Mouse (Mus musculus) brown adipose tissue, adult 24 weeks (tissue): ENCODE results near the gene Cfap157. TPM values are rescaled to one million over a fixed set of nuclear protein-coding genes. Genes with fewer than 3 reads are reported as not detected.
A peak's percentile ranks its signal among the peaks of the same experiment; 100 is the strongest.

Source experiments
- H3K27ac ChIP-seq: fragments of 200-500 bp; replicated peaks from 2 replicates; pipeline ENCODE4 v1.5.1; 2012; ENCODE audit warnings: low read depth, mild to moderate bottlenecking, low read length
- H3K4me1 ChIP-seq: fragments of 200-500 bp; 2 replicates; pipeline ENCODE4 v1.6.1; 2012; ENCODE audit warnings: low read length, mixed read lengths; ENCODE audit not compliant: control insufficient read depth, insufficient read depth, insufficient read length
- H3K4me3 ChIP-seq: fragments of 200-500 bp; 2 replicates; pipeline ENCODE4 v1.5.1; 2012; ENCODE audit warnings: low read depth, mild to moderate bottlenecking, low read length, moderate library complexity; ENCODE audit not compliant: insufficient read depth
- polyA plus RNA-seq: library from polyadenylated mRNA; stranded (reverse); fragments of >200 nt; gene quantifications from 2 replicates; pipeline ENCODE4 v1.2.4, GENCODE M21; 2012; ENCODE audit not compliant: missing spikeins, insufficient read depth, insufficient read length

The Cfap157 gene
- polyA plus RNA-seq, 1 experiment: not detected

- no peak overlapping the region for H3K27ac ChIP-seq
- H3K4me3 ChIP-seq: no peak overlapping the region
Measured at GRCm38 (mm10) chr2:32744272-32744982, 39.8 kb downstream of the Cfap157 start.

GRCm38 (mm10) chr2:32742173-32742531 lies 42.1 kb downstream of the Cfap157 start:
- Histone ChIP-seq H3K27ac (no peak overlapping the region), H3K4me3 (no peak overlapping the region), H3K4me1 (peaks cover 21% of the 10 kb centered on the region)

More at GRCm38 (mm10) chr2:32744272-32744982, 39.8 kb downstream of the Cfap157 start:
- peaks cover 13% of the 10 kb centered on the region for H3K4me1 ChIP-seq

DNA sequence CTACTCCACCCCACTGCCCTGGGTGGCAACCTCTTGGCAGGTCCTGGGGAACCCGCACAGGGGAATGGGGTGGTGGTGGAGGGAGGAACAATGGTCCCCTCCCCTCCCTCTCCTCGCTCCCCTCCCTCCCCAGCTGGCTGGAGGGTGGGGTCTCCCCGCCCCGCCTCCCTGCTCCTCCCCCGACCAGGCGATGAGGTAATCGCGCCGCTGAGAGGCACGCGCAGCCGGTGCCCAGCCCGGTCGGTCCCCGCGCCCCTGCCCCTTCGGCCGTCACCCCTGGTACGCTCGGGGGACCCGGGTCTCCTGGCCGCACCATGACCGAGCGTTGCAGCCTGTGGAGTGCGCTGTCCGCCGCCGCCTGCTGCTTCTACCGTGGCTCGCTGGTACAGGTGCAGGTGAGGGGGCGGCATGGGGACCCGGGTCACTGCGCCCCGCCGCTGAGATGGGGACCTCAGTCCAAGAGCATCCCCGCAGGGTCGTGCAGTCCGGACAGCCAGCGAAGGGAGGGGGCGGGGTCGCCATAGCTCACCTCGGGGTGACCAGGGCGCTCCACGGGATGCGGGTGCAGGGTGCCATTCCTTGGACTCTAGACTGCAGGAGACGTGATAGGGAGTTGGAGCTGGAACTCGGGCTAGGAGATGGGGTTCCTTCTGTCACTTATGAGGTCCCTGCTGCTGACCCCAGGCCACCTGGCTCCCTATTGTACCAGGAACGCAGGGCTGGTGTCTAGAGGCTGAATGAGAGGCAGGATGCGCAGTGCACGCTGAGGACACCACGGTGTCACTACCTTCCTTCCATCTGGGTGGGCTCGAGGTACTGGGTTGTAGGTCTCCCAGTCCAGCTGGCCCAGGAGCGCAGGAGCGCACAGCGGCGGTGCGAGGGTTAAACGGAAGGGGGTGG lies 42.7 kb downstream of the Cfap157 start:
- peak overlapping the region; percentile 32; the same call in 1 of the 2 replicates for H3K27ac ChIP-seq
- H3K4me1 ChIP-seq: peaks cover 22% of the 10 kb centered on the region
- peak overlapping the region; percentile 32 for H3K4me3 ChIP-seq

GRCm38 (mm10) chr2:32740916-32741272 lies 43.3 kb downstream of the Cfap157 start, which contains the start of gene 6330409D20Rik:
TSS of gene 6330409D20Rik (minus strand) at chr2:32741016.
- Histone ChIP-seq H3K4me1 (peaks cover 22% of the 10 kb centered on the region), H3K27ac (peak within 1 kb of the TSS; percentile 32; the same call in 1 of the 2 replicates), H3K4me3 (peak within 1 kb of the TSS; percentile 32)

DNA sequence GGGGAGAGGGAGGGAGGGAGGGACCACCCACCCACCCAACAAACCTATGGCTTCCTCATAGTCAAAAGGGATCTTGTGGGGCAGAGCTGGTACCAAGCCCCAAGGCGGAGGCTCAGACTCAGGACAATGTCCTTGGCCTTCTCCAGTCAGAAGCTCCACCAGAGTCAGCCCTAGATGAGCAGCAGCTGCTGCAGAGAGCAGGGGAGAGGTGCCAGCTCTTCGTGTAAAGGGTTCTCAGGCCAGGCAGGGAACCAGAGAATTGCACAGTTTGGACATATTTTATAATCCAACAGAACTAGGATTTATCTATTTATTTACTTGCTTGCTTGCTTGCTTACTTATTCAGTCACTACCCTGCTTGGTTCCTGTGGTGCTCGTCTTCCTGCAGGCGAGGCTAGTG lies 44.9 kb downstream of the Cfap157 start:
- Histone ChIP-seq H3K4me3 (no peak overlapping the region), H3K4me1 (peaks cover 26% of the 10 kb centered on the region), H3K27ac (no peak overlapping the region; the same call in 1 of the 2 replicates)

DNA sequence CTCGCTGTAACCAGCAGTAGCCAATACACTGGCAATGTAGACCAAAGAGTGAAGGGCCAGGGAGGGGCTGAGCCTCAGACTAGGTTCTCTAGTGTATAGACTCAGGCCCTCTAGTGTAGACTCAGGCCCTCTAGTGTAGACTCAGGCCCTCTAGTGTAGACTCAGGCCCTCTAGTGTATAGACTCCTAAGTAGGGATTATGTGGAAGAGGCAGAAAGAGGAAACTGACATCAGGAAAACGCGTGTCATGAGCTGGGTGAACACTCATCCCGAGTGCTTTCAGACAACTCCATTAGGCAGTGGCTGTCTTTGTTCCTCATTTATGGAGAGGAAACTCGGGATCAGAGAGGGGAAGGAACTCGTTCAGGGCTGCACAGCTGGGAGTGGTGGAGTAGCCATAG lies 47.2 kb downstream of the Cfap157 start:
- peak overlapping the region; percentile 3; the same call in 1 of the 2 replicates for H3K4me3 ChIP-seq
- H3K27ac ChIP-seq: peak overlapping the region; percentile 77; the same call in 1 of the 2 replicates
- H3K4me1 ChIP-seq: peaks cover 26% of the 10 kb centered on the region

GRCm38 (mm10) chr2:32736306-32736829 lies 47.9 kb downstream of the Cfap157 start:
- H3K27ac ChIP-seq: peak overlapping the region; percentile 77
- H3K4me3 ChIP-seq: peak overlapping the region; percentile 14

GRCm38 (mm10) chr2:32734933-32735332 lies 49.3 kb downstream of the Cfap157 start:
- H3K27ac ChIP-seq: peak overlapping the region; percentile 99
- peaks cover 22% of the 10 kb centered on the region for H3K4me1 ChIP-seq
- peak overlapping the region; percentile 23 for H3K4me3 ChIP-seq

More at GRCm38 (mm10) chr2:32736306-32736829, 47.9 kb downstream of the Cfap157 start:
- peaks cover 22% of the 10 kb centered on the region for H3K4me1 ChIP-seq

- Histone ChIP-seq H3K4me1 (peaks cover 19% of the 10 kb centered on the region), H3K27ac (peak overlapping the region; percentile 99), H3K4me3 (peak overlapping the region; percentile 4)
Measured at GRCm38 (mm10) chr2:32734480-32734879, 49.7 kb downstream of the Cfap157 start.

DNA sequence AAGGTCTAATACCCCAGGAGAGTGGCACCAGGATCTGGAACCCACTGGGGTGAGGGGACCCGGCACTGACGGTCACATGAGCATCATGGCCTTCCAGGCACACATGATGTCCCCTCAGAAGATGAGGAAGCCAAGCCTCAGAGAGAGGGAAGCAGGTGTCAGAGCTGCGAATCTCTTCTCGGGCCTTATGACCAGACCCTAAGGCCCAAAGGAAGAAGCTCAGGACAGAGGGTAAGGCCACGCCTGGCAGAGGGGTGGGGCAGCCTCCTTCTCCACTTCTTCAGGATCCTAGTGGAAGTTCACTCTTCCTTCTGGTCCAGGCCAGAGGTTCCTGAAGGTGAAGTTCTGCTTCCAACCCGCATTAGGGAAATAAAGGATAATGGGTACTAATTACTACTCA lies 51.5 kb downstream of the Cfap157 start:
- peak overlapping the region; percentile 99 for H3K27ac ChIP-seq
- peaks cover 16% of the 10 kb centered on the region for H3K4me1 ChIP-seq
- peak overlapping the region; percentile 66 for H3K4me3 ChIP-seq

DNA sequence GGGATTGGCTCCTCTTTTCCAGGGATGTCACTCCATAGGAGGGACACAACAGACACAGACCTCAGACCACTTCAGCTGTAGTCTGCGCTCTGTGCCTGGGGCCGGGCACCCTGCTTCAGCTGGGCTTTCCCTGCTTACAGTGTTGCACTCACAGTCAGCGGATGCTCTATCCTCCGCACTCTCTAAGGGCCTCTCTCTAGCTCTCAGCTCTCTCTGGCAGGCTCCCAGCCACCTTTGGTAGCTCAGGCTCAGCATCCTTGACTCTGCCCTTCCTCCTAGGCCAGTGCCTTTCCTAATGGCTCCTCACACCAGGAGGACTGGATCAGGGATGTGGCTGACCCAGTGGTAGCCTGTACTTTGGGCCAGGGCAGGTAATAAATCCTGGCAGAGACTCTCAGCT lies 52.3 kb downstream of the Cfap157 start:
- Histone ChIP-seq H3K4me3 (peak overlapping the region; percentile 66), H3K27ac (peak overlapping the region; percentile 99), H3K4me1 (peaks cover 11% of the 10 kb centered on the region)

- Histone ChIP-seq H3K4me1 (peaks cover 11% of the 10 kb centered on the region), H3K4me3 (peak overlapping the region; percentile 66), H3K27ac (peak overlapping the region; percentile 99)
Measured at GRCm38 (mm10) chr2:32730854-32731253, 53.4 kb downstream of the Cfap157 start.

DNA sequence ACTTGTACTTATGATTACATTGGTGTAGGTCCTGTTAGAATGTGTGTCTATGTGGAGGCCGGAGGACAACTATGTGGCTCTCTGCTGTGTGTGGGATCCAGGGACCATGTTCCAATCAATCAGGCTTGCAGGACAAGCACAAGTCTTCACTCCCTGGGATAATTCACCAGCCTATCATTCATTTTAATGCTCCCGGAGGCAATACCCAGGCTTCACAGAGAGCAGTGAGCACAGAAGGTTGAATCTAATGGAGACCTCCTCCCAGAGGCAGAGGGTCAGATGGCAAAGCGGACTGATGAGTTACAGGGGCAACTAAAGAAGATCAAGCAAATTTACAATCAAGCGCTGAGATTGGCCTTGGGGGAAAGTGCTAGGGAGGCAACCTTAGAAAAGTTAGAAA lies 54.7 kb downstream of the Cfap157 start:
- H3K4me3 ChIP-seq: peak overlapping the region; percentile 66
- peak overlapping the region; percentile 99 for H3K27ac ChIP-seq

DNA sequence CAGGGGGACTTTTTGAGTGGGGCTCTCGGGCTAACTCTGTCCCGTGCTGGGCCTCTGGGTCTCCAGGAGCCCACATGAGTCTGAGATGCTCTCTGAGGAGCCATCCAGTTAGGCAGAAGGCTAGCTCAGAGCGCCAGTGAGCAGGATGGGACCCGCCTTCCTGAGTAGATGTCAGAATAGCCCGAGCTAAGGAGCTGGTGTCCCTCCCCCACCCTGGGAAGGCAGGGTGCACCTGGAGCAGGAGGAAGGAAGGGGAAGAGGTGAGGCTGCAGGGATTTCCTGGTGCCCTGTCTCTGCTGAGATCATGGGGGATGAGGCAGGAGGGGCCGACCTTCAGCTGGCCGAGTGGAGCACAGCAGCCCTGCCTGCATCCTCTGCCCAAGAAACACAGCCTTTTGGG lies 55.8 kb downstream of the Cfap157 start:
- Histone ChIP-seq H3K27ac (peak overlapping the region; percentile 99), H3K4me3 (peak overlapping the region; percentile 66), H3K4me1 (peaks cover 6% of the 10 kb centered on the region; the same call in 1 of the 2 replicates)

More for the DNA sequence above, 54.7 kb downstream of the Cfap157 start:
- peaks cover 11% of the 10 kb centered on the region for H3K4me1 ChIP-seq

- Histone ChIP-seq H3K4me3 (peak overlapping the region; percentile 66), H3K4me1 (peaks cover 6% of the 10 kb centered on the region; the same call in 1 of the 2 replicates), H3K27ac (peak overlapping the region; percentile 95)
Measured at GRCm38 (mm10) chr2:32727435-32727834, 56.8 kb downstream of the Cfap157 start.
